Mouse (Mus musculus) thymus, postnatal 36 days (tissue): ENCODE data around the gene Trpc7.

ENCODE experiments used
- DNase-seq, 2 experiments: peaks; one replicate each; pipeline ENCODE4 v3.0.0; 2022; ENCODE audit warnings: mixed read lengths in 2 of 2

The Trpc7 gene

DNA sequence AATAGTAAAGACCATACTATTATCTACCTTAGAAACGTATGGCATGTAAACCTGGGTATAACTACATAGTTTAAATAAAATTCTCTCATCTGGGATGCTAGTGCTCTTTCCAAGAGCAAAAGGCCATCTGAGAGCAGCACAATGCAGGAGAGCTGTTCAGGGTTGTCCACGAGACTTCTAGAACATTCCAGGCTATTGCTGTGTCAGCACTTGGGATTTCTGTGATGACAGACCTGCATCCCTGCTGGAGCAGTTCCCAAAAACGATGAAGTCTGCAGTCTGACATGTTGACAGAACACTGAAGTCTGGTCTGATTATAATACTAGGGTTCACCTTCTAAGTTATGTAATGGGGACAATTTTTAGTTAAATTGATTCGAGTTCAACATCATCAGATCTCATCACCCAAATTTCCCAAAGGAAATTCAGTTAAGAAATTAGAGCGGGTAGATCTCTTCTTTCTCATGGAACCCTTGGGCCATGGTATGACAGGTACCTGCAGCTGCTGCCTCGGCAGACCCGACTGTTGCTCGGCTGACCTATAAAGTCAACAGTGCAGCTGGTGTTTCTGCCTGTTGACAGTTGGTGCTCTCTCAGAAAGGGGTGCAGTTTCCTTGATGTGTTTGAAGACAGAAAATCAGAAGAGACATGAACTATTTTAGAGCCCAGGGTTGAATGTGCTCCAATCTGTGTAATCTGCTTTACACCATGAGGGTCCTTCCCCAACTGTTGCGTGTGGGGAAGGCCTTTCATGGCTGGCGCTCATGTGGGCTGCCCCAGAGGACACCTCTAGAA lies 148.9 kb downstream of the Trpc7 start:
- peak in 1 of 2 experiments; percentile 59 for DNase-seq

GRCm38 (mm10) chr13:56742325-56742901 lies 153.4 kb downstream of the Trpc7 start:
- DNase-seq, result no peak

- no peak for DNase-seq
Measured at GRCm38 (mm10) chr13:56741691-56742090, 154.1 kb downstream of the Trpc7 start.

- DNase-seq, result no peak
Measured at GRCm38 (mm10) chr13:56740496-56740895, 155.3 kb downstream of the Trpc7 start.

DNA sequence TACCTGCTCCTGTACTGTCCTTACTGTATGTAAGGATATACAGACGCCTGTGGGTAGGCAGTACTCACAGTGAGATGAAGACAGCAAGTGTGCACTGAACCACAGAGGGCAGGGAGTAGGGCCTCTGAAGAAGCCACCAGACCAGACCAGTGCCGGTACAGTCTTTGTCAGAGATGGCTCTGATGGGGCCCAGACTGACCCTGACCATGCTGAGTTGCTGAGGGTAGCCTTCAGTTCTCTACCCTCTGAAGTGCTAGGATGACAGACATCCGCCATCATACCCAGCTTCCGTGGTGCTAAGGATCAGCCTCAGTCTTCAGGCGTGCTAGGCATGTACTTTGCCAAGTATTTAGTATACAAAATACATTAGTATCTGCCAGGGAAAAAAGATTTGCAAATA lies 156.2 kb downstream of the Trpc7 start:
- no peak for DNase-seq

GRCm38 (mm10) chr13:56735212-56735875 lies 160.4 kb downstream of the Trpc7 start:
- peak in 1 of 2 experiments; percentile 41 for DNase-seq

DNA sequence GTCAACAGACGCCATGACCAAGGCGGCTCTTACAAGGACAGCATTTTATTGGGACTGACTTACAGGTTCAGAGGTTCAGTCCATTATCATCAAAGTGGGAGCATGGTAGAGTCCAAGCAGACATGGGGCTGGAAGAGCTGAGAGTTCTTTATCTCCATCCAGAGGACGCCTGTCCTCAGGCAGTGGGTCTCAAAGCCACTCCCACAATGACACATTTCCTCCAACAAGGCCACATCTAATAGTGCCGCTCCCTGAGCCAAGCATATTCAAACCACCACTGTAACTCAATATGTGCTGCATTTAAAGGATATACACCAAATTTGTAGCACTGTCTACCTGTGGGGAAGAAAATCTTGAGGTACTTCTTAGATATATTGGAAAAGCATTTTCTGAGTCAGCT lies 161.2 kb downstream of the Trpc7 start:
- DNase-seq, result no peak

DNA sequence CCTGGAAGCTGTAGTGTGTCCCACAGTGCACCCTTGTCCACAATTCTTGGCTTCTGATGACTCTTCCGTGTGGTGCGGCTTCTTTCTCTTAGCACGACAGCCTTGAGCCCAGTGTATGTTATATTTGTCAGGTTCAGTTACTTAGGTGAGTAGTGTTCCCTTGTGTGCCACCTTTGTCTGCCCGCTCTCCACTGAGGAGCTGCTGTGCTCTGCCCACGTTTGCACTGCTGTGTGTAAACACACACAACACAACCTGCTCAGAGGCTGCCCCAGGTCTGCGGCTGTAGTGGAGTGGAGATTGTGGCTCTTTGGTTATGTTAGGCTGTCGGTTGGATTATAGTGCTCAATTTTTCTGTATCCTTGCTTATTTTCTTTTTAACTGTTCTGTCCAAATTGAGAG lies 166.7 kb downstream of the Trpc7 start:
- no peak for DNase-seq

DNA sequence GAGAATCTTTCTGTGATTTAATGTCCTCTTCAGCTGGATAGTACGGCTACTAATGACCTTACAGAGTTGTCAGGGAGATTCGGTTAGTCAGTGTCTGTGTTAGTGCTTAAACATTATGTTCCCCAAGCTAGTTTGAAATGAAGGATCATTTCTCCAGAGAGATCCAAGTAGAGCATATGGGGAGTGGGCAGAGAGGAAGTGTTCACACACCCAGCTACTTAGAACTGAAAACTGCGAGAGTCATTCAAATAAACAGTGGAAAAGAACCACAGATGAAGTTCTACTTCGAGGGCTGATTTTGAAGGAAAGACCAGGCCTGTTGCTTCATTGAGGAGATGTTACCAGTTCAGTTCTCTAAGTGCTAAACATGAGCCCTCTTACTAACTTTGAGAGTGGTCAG lies 169.2 kb downstream of the Trpc7 start:
- no peak for DNase-seq
